Mouse (Mus musculus) CD4-positive helper T cell, adult 2 months (primary cell): ENCODE measurements around the gene Gpr55.

ENCODE experiments used
- DNase-seq: peaks from one replicate; pipeline ENCODE4 v3.0.0-alpha.2; 2012; ENCODE audit warnings: low read depth, missing footprints, low spot score

The Gpr55 gene

DNA sequence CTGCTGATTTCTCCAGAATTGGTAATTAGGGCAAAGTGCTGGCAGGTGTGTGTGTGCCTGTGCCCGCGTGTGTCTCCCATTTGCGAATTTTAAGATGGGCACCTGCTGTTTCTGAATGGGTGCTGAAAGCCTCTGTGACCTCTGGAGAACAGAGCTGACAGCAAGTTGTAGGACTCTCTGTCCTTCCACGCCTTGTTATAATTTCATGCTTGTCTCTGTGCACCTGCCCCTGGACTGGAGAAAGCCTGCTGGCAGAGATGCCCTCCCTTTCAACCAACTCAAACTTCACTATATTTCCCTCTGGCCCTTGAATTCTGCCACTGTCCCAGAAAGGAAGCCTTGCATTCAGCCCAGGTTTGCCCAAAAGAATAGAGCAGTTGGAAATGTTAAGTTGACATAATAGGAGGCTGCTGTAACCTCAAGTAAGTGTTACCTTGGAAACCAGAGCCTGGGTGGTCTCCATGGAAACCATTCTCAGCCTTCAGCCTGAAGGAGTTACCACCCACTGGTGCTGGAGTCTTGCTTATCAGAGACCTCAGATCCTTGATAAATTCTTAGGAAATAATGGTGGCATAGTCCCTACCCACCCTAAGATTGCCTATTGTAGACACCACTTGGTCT lies 43.9 kb downstream of the Gpr55 start:
- no peak for DNase-seq

DNA sequence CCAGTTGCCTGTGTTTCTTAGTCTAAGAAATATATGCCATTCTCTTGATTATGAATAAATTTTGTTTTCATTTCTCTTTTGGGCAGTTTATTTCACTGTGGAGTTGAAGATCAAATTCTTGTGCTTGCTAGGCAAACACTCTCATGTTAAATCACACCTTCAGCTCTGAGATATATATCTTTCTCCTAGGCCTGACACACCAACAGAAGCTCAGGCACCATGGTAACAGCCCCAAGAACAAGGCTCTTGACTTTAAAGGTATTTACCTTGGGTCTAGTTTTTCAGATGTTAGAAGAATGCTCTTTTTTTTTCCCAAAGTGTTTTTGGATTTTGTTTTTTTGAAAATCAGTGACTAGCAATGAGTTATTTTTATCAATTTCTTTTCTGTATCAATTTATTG lies 44.9 kb downstream of the Gpr55 start:
- no peak for DNase-seq

DNA sequence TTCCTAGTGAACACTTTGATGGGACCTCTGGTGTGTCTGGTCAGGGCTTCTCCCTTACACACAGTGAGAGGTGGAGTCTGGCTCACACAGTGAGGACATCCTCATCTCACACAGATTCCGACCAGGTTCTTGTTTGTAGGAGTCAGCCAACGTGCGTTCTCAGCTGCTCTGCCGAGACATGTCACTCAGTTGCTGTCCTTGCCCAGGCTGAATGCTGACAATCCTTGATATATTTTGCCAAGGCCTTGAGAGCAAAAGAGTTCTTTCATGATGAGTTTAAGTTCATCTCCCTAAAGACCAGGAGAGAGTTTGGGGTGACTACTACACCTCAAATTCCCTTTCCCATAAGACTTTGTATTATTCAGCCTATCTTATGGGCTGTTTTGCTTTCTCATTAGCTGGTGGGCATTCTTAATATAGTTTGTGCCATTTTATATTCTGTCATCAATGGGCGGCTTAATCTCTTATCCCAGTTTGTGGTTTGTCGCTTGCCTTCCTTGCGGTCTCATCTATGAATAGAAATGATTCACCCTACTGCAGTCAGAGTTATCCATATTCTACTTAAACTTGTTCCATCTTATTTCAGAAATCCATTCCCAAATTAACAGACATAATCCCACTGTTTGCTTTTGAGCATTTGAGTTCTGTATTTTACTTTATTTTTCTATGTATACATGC lies 47.6 kb downstream of the Gpr55 start:
- no peak for DNase-seq

DNA sequence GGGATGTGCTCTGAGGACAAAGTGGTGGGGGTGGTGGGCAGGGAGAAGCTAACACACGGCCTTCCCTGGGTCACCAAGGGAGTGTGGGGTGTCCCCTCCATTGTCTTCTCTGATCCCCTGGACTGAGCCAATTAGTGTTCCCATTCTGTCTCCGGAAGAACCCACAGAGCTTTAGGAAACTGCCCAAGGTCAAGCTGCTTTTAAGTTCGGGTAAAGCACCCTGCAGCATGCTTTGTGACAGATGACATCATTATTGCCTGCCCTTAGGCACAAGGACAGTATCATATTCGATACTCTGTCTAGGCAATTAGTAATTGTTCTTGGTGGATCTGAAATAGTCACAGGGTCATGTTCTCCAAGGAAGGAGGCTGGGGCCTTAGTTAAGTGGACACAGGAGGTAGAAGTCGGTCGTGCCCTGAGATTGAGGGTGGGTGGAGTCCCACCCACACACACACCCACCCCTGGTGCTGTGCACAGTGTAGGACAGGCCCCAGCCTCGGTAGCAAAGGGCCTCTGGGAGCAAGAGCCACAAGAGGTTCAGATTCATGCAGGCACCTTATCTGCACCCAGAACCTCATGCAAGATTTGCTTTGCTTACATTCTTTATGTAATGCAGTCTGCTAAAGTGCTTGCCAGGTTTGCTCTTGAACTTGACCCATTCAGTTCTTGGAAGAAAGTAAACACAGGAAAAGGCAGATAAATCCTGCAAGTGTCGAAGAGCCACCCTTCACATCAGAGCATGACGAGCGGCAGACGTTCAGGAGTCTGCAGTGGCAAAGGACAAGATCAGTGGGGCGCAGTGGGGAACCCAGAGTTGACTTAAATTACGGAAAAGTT lies 51.8 kb downstream of the Gpr55 start:
- DNase-seq = no peak

DNA sequence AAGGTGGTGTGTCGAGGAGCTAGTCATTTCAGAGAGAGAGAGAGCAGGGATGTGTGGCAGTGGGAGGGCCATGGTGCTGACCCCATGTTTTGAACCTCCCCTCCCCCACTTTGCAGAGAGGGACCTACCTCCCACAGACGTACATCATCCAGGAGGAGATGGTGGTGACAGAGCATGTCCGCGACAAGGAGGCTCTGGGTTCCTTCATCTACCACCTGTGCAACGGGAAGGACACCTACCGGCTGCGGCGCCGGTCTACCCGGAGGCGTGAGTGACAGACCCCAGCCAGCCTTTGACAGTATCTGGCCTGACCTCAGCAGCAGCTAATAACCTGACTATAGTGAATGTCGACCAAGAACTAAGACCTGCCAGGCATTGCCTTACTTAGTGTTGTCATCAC lies 53.9 kb downstream of the Gpr55 start:
- DNase-seq = no peak

DNA sequence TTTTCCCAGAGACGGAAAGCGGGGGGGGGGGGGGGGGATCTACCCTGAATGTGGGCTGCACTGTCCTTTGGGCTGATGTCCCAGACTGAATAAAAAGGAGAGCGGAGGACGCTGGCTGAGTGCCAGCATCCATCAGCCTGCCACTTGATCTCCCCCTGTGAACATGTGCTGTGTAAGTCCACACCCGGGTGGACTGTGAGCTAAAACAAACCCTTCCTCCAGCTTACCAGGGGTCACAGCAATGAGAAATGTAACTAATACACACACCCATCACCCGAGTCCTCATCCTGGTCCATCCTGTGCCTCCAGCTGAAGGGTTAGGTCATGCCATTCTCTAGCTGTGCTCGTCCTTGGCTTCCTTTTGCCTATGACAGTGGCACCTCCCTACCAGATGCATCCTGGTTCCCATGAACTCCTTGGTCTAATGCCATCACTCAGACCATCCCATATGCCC lies 58.7 kb downstream of the Gpr55 start:
- DNase-seq = no peak

DNA sequence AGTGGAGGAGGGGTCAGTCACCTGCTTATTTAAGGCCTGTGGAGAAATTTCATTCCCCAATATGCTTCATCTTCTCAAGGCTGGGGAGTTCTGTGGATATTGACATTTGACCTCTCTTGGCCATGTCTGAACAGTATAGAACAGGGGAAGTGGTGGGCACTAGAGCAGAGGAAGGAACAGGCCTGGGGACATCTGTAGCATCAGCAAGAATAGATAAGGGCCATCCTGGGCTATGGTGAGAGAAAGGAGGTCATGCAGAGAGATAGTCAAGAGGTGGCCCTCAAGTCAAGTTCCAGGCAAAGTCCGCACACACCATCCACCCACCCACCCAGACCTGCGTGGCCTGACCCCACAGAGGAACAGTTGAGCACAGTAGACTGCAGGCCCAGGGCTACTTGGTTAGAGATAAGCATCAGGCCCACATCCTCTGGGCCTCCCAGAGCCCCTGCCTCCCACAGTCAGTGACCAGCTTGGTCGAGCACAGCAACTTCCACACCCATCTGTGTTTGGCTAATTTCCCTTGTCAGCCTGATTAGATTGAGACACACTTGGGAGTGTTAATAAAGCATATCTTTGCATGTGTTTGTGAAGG lies 59.2 kb downstream of the Gpr55 start:
- no peak for DNase-seq

DNA sequence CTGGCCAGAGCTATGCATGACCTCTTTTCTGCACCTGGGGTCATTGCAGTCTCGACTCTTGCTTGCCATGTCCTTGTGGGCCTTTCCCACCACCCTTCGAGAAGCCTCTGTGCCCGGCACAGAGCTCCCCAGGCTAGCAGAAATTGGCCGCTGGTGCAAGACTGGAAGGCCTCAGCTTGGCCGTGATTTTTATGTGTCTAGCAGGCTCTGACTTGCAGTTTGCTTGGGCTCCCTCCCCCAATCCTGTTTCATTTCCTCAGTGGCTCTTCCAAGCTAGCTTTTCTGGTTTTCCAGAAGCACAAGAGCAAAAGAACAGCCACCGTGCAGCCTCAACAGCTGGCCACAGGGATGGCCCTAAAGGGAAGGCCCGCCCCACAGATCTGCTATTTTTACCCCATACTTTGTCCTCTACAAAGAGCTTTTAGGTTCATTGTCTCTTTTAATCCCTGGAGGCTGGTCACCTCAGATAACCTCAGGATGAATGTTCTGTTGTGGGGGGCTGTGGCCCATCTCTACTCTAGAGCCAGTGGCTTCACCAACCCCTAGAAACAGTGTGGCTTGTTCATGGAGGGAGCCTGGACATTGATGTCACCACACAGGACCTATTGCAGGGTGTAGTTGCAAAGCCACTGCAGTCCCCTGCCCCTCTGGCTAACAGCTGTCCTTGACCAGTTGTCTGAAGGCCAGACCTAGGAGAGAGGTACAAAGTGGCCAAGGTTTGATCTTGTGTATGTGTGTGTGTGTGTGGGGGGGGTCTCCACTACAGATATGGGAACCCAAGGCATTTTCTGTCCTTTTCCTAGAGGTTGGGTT lies 60.1 kb downstream of the Gpr55 start:
- DNase-seq = no peak

DNA sequence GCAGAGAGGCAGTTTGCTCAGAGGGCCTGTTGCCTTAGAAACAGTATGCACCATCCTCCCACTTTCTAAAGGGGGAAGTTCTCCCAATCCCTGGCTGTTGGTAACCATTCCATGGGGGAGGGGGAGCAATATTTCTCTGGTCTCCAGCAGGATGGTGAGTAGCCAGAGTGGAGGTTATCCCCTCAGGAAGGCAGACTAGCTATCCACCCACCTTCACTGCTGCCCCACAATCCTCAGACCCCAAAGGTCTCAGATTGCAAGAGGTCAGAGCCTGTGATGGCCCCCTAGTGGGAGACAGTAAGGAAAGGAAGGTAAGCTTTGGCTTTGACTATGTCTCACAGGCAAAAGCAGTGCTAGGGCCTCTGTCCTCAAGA lies 61.4 kb downstream of the Gpr55 start:
- no peak for DNase-seq

DNA sequence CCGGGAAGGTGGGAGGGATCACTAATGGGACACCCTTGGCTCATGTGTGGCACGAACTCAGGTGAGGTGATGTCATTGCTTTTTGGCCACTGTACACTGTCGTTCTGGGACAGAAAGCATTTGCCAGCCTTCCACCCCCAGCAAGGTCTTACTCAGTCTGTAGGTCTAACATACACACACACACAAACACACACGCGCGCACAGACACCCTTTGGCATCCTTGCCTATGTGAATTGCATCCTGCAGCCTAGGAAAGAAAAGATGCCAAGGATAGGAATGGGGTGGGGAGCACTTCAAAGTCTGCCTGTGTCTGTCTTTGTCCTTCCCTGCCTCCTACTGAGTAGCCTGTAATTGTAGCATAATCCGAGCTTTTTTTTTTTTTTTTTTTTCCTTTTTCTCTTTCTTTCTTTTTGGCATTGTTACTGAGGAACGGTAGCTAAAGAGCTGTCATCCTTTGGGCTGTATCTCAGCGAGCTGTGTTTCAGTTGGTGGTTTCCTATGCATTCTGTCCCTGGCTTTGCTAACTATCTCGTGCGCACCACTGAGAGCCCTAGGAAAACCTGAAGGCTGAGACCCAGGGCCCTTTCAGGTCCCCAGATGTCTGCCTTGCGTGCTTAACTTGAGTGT lies 61.9 kb downstream of the Gpr55 start:
- DNase-seq = no peak

DNA sequence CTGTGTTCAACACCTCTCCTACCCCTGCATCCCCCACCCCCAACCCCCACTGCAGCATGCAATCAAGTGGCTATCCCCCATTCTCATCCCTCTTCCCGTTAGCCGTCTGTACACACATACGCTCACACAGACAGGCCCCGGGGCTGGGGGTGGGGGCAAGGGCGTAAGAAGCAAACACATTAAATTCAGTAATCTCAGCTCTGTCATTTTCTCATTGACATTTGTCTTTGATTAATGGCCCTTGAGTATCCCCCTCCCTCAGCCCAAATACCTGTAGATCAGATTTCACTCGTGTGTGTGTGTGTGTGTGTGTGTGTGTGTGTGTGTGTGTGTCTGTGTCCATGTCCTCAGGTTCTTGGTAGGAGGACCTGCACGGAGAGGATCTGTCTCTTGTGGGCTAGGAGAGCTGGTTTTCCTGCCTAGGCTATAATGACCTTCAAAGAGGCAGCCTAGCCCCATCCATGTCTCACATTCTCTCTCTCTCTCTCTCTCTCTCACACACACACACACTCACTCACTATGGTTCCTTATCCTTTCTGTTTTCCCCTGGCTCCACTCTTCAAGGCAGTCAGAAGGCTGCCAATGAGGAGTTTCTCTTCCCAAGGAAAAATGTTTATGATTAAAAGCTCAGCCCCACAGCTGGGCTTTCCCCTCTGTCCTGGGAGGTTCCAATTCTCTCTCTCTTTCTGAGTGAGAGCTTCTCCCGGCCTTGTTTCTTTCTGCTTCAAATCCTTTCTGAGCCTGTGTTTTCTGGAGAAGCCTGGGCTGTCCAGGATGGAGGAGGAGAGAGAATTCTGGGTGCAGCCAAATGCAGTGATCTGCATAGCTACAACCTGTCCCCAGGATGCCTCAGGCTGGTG lies 62.7 kb downstream of the Gpr55 start:
- no peak for DNase-seq

DNA sequence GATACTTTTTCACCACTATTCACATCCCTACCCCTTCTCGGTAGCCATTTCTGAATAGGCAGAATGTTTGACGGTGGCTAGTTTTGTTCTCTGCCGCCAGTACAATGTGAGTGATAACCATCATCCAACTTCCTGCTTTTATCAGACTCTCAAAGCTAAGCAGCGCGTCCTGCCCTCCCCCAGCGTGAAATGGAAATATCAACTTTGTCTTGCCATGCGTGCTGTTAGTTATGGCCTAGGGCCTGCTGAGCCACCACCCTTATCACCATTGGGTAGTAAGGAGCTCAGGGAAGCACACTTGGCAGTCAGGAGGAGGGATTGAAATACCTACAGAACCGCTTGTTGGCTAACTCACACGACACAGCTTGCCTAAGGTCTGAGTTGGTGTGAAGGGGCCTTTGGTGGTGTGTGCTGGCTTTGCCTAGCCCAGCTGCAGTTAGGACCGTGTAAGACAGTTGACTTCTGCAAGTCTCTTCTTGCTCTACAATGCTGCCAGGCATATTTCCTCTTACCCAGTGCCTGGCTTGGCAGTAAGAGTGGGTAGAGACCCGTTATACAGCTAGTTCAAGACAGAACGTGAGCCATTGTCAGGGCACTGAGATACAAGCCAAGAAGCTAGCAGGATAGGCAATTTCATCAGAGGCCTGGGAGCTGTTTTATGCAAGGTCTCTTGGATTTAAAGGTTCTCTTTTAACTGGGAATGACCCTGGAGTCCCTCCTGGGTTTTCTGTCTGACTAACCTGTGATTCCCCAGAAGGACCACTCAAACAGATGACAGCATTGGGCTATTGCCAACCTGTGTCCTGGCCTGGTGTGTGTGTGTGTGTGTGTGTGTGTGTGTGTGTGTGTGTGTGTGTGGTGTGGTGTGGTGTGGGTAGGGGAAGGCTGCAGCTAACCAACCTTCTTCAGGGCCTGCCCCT lies 63.8 kb downstream of the Gpr55 start:
- DNase-seq = peak; percentile 80

DNA sequence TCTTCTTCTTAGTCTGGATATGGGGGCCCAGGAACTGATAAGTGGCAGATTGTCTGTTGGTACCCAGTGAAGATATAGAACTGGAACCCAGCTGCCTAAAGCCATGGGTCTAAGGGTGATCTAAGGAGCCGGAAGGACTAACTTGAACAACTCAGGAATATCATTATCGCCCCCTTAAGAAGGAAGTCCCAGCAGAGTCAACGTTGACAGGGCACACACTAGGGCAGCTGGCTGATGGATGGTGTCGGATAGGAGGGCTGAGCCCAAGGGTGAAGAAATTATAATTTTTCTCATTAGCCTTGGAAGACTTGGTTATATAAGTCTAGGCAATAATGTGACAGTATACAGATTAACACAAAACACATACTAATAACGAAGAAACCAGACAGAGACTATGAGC lies 64.7 kb downstream of the Gpr55 start:
- DNase-seq = no peak

DNA sequence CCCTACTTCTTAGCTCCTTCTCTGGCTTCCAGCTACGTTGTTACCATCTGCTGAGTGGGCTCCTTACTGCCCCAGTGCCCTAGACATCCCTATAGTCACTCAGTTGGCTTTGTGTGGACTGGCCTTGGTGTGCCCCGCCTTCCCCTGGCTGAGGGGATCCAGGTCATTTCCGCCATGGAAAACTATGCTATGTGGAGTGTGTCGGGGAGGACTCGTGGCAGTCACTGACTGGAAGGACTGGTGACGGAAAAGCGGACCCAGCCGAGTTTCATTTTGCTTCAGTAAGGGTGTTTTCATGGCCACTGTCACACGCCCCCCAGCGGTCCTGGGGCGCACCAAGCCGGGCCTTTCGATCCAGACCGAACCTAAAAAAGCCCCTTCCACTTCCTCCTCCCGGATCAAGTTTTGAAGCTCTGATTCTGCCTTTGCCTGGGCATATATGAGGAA lies 65.4 kb downstream of the Gpr55 start:
- peak; percentile 85 for DNase-seq

DNA sequence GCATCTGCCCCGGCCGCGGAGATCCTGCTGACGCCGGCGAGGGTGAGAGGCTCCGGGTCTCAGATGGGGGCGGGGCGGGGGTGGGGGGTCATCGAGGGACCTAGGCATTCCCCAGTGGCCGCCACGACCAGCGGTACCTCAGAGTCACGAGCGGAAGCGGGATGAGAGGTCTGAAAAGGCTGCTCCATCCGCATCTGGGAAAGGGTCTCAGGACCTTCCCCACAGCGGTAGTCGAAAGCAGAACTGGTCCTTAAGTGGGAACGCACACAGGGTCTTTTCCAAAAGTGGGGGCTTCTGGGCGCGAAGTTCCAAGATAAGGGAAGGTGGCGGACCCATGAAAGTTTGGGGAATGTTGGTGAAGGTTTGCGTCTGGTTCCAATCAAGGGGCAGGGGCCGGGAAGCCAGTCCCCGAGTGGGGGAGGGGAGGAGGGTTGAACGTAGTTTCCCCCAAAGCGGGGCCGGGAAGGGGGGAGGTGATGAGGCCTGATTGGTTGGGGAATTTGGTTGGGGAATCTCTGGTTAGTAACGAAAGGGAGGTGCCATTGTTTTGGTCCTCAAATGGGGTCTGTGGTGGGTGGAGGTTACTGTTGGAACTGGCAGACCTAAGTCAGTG lies 66.0 kb downstream of the Gpr55 start:
- no peak for DNase-seq

DNA sequence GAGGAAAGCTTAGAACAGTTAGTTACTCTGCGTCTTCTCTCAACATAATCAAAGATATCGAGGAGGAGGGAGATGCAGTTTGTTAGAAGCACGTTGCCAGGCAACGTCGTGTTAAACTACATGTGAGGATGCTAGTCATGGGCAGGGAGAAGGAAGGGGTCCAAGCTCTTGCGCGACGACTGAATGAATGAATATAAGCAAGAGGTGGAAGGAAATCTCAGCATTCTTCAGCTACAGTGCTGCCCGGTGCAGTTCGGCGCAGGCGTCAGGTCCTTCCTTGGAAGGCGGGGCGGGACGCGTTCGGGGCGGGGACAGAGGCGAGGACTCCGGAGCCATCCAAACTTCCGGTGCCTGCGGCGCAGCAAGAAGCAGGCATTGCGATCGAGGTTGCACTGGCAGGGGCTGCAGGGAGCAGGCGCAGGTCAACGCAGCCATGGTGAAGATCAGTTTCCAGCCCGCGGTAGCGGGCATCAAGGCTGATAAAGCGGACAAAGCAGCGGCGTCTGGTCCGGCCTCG lies 66.5 kb downstream of the Gpr55 start, which contains the start of gene Itm2c:
Itm2c (plus strand) TSS at position 51 of the 517 bp plus-strand sequence.
- DNase-seq = peak; percentile 88
